10 mouse cellular contexts compared by ENCODE assay signal in the genomic region with DNA sequence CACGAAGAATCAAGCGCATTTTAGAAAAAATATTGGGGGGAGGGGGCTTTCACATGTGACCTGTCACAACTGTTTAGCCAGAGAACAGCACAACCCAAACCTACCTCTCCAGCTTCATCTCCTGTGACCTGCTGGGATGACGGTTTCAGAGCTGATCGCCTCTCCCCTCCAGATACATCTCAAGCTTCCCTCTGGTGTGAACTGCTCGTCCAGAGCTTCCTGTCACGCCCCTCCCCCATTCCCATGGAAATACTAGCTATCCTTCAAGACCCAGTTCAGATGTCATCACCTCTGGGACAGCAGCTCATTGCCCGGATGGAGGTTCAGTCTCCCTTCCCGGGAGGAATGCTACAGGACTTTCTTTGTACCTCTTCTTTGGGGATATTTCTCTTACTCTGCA. TPM values are rescaled to one million over a fixed set of nuclear protein-coding genes. Genes with fewer than 3 reads are reported as not detected.
DNase-seq lines count a peak whose midpoint lies in the region; ATAC-seq and TF ChIP-seq lines count a peak whose summit lies in the region.
"Had no signal": no experiment of that assay in that cellular context is flagged by ENCODE, and none has a peak within 500 bp of the region (broad histone marks: within the 10 kb centered on the region; RNA-seq: fewer than 3 reads in every experiment).

No protein-coding gene starts in this region.

- ATAC-seq in midbrain, embryonic 16.5 days = no peak
- ATAC-seq: Patski had no signal

- no peak overlapping the region for H3K9ac ChIP-seq in midbrain, embryonic 16.5 days (ENCODE audit: low read depth, low read length)

- peak overlapping the region; percentile 55; the same call in 1 of the 2 replicates for H3K27ac ChIP-seq in midbrain, embryonic 10.5 days (replicated peaks)
- H3K27ac ChIP-seq in midbrain, embryonic 16.5 days (ENCODE audit: low read length) = no peak overlapping the region
- H3K27ac ChIP-seq in left cerebral cortex, adult 2 months = no peak overlapping the region

- peaks cover 14% of the 10 kb centered on the region for H3K36me3 ChIP-seq in midbrain, embryonic 10.5 days
- H3K36me3 ChIP-seq in midbrain, embryonic 16.5 days (ENCODE audit: control insufficient read depth, insufficient read depth, low read length) = no peaks in the 10 kb centered on the region

- DNase-seq in midbrain, embryonic 10.5 days (ENCODE audit: low spot score) = peak; percentile 23
- DNase-seq in forelimb bud, embryonic 11.5 days (ENCODE audit: low read depth, low spot score) = peak; percentile 30
- peak; percentile 45 for DNase-seq in kidney, postnatal 14 days
- peak; percentile 39 for DNase-seq in retina, embryonic 14.5 days (ENCODE audit: low spot score)
- DNase-seq in right cerebral cortex, postnatal 25 days = no peak
- DNase-seq in left cerebral cortex, adult 2 months (ENCODE audit: extremely low spot score in 1 of 2, low spot score in 2 of 2) = no peak
- DNase-seq in frontal cortex, postnatal 36 days (ENCODE audit: low spot score in 2 of 2) = no peak
- DNase-seq: cerebellum, adult 11 months had no signal

- peak overlapping the region; percentile 18; the same call in 1 of the 2 replicates for H3K4me3 ChIP-seq in midbrain, embryonic 10.5 days
- no peak overlapping the region for H3K4me3 ChIP-seq in midbrain, embryonic 16.5 days (ENCODE audit: low read depth, low read length)
- no peak overlapping the region for H3K4me3 ChIP-seq in left cerebral cortex, adult 2 months

- no peaks in the 10 kb centered on the region for H3K27me3 ChIP-seq in midbrain, embryonic 10.5 days (ENCODE audit: low read depth, poor library complexity, severe bottlenecking)
- no peaks in the 10 kb centered on the region for H3K27me3 ChIP-seq in midbrain, embryonic 16.5 days (ENCODE audit: control insufficient read depth, insufficient read depth, low read depth, low read length)
- H3K27me3 ChIP-seq: Patski had no signal

- peaks cover 27% of the 10 kb centered on the region for H3K4me1 ChIP-seq in midbrain, embryonic 10.5 days
- H3K4me1 ChIP-seq in midbrain, embryonic 16.5 days (ENCODE audit: control insufficient read depth, insufficient read depth, low read length) = peaks cover 3% of the 10 kb centered on the region; the same call in 1 of the 2 replicates

- no peak for TF ChIP-seq CTCF in left cerebral cortex, adult 2 months (IDR thresholded peaks at IDR 0.05)

- intact Hi-C loops in left cerebral cortex, adult 2 months (cut with DNase I) = no loop called here

- H3K9me3 ChIP-seq in midbrain, embryonic 10.5 days (replicated peaks) = no peaks in the 10 kb centered on the region
- H3K9me3 ChIP-seq in midbrain, embryonic 16.5 days (replicated peaks; ENCODE audit: control insufficient read depth, low read length, poor library complexity, severe bottlenecking) = no peaks in the 10 kb centered on the region

- H3K4me2 ChIP-seq in midbrain, embryonic 16.5 days (ENCODE audit: low read length) = no peak overlapping the region

- WGBS in midbrain, embryonic 10.5 days = 67% methylated on average over 8 of the region's 8 CpGs
- WGBS in midbrain, embryonic 16.5 days = 65% methylated on average over 8 of the region's 8 CpGs

RNA-seq across cellular contexts. Expression of gene Uchl4, which starts 5.7 kb away (rescaled TPM):
- 3.0 and 3.1 TPM in 2 replicates for polyA plus RNA-seq in midbrain, embryonic 10.5 days (2016; fragmentation: Nextera tagmentation; extraction: Ambion mirVana)
- polyA plus RNA-seq in midbrain, embryonic 16.5 days (2015; fragmentation: Nextera tagmentation; extraction: Ambion mirVana) = 2.7 and 2.9 TPM in 2 replicates
- 1 to 10 TPM; 1.5 TPM for total RNA-seq in left cerebral cortex, adult 2 months (2021)

RNA-seq across cellular contexts. Expression of gene Map2k1, which starts 12.8 kb away (rescaled TPM):
- polyA plus RNA-seq in midbrain, embryonic 10.5 days (2016; fragmentation: Nextera tagmentation; extraction: Ambion mirVana) = 75.9 and 86.7 TPM in 2 replicates
- 62.6 and 68.4 TPM in 2 replicates for polyA plus RNA-seq in midbrain, embryonic 16.5 days (2015; fragmentation: Nextera tagmentation; extraction: Ambion mirVana)
- total RNA-seq in left cerebral cortex, adult 2 months (2021) = 100 to 1,000 TPM; 286 to 295 TPM

RNA-seq across cellular contexts. Expression of gene Tipin, which starts 40.7 kb away (rescaled TPM):
- polyA plus RNA-seq in midbrain, embryonic 10.5 days (2016; fragmentation: Nextera tagmentation; extraction: Ambion mirVana) = 274 and 311 TPM in 2 replicates
- polyA plus RNA-seq in midbrain, embryonic 16.5 days (2015; fragmentation: Nextera tagmentation; extraction: Ambion mirVana) = 56.3 and 66.2 TPM in 2 replicates
- total RNA-seq in left cerebral cortex, adult 2 months (2021) = 10 to 100 TPM; 12.9 to 20.2 TPM

Comparison
In these comparisons a context has a peak if more than half of its experiments do, and no peak if none do; other contexts are left out.
1. DNase-seq: peak in midbrain, embryonic 10.5 days (single experiment), forelimb bud, embryonic 11.5 days (single experiment), kidney, postnatal 14 days (single experiment) and retina, embryonic 14.5 days (single experiment); none in right cerebral cortex, postnatal 25 days (single experiment), left cerebral cortex, adult 2 months (0 of 2) and frontal cortex, postnatal 36 days (0 of 2).